Mouse (Mus musculus) kidney, adult 2 months (tissue): ENCODE results near the gene Nudt3.

Experiments
- CTCF ChIP-seq: fragments of 200-500 bp; conservative IDR thresholded peaks from 2 replicates; pipeline ENCODE4 v1.5.1; 2011; ENCODE audit warnings: low read depth, mild to moderate bottlenecking, control low read depth, low read length, moderate library complexity, mixed read lengths; ENCODE audit not compliant: insufficient read depth, insufficient read length
- POLR2A ChIP-seq: fragments of 200-500 bp; IDR thresholded peaks from one replicate; pipeline ENCODE4 v1.6.1; 2011; ENCODE audit warnings: low read depth, low read length, control low read depth

GRCm38 (mm10) chr17:27656011-27656399 is 32.7 kb upstream of the Nudt3 start:
- TF ChIP-seq POLR2A = no peak
- no peak for TF ChIP-seq CTCF
